Comparison of ENCODE assay signal across 10 mouse cellular contexts in the genomic region with DNA sequence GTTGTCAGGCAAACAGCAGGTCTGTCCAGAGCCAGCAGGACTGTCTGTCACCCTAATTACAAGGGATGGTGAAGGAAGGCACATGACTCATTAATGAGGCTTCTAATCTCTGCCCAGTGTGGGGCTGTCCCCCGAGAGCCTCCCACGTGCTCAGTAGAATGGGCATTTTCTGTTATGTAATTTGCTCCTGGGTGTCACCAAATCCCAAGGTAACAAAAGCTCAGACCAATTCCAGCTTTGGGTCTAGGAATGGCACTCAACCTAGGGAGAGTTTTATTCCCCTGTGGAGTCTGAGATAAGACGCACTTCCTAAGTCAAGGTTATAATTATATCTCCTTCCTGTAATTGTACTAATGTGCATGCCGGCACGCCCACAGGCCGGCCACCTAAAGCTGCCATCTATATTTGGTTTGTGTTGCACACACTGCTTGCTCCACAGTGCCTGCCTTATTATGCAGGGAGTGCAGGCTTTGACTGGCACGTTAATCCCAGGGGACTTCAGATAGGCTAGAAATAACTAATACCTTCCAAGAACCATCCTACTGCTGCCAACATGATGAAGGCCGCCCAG. TPM values are rescaled to one million over a fixed set of nuclear protein-coding genes. Genes with fewer than 3 reads are reported as not detected.
DNase-seq lines count a peak whose midpoint lies in the region; ATAC-seq and TF ChIP-seq lines count a peak whose summit lies in the region.
"Had no signal": no experiment of that assay in that cellular context is flagged by ENCODE, and none has a peak within 500 bp of the region (broad histone marks: within the 10 kb centered on the region; RNA-seq: fewer than 3 reads in every experiment).

No protein-coding gene starts in this region.

- H3K9me3 ChIP-seq in midbrain, embryonic 12.5 days = no peaks in the 10 kb centered on the region
- H3K9me3 ChIP-seq: embryonic facial prominence, embryonic 12.5 days had no signal

- H3K9ac ChIP-seq in midbrain, embryonic 12.5 days (replicated peaks) = no peak overlapping the region
- H3K9ac ChIP-seq: embryonic facial prominence, embryonic 12.5 days; liver, embryonic 14.5 days had no signal

- intact Hi-C loops in gastrocnemius, adult 2 months (cut with DNase I) = no loop called here

- H3K27ac ChIP-seq in gastrocnemius, adult 2 months = peak overlapping the region; percentile 76
- H3K27ac ChIP-seq in midbrain, embryonic 12.5 days (replicated peaks) = 0 out of 2 replicates have a peak overlapping the region, but pooled peaks have one; percentile 30
- H3K27ac ChIP-seq: embryonic facial prominence, embryonic 12.5 days; liver, embryonic 14.5 days had no signal

- no peaks in the 10 kb centered on the region for H3K27me3 ChIP-seq in midbrain, embryonic 12.5 days
- H3K27me3 ChIP-seq: embryonic facial prominence, embryonic 12.5 days had no signal

- 76% methylated on average over 8 of the region's 8 CpGs for WGBS in midbrain, embryonic 12.5 days

- no peak overlapping the region for H3K4me2 ChIP-seq in midbrain, embryonic 12.5 days (replicated peaks)
- H3K4me2 ChIP-seq: embryonic facial prominence, embryonic 12.5 days had no signal

- peak overlapping the region; percentile 23; the same call in 1 of the 2 replicates for H3K4me3 ChIP-seq in gastrocnemius, adult 2 months
- H3K4me3 ChIP-seq in midbrain, embryonic 12.5 days = no peak overlapping the region
- H3K4me3 ChIP-seq: embryonic facial prominence, embryonic 12.5 days had no signal

- no peaks in the 10 kb centered on the region for H3K36me3 ChIP-seq in midbrain, embryonic 12.5 days
- H3K36me3 ChIP-seq: embryonic facial prominence, embryonic 12.5 days had no signal

- no peak for ATAC-seq in midbrain, embryonic 12.5 days (ENCODE audit: low FRiP score, low read depth)

- peak; percentile 64 for DNase-seq in gastrocnemius, adult 2 months
- no peak for DNase-seq in gastrocnemius, adult 8-10 months (ENCODE audit: low spot score in 2 of 2)
- peak; percentile 92 for DNase-seq in fat pad, adult 2 months (ENCODE audit: extremely low read depth, low read depth, low spot score)
- peak; percentile 72 for DNase-seq in kidney, adult 9 months
- no peak for DNase-seq in urinary bladder, postnatal 10 days (ENCODE audit: low spot score)
- no peak for DNase-seq in cerebellum, adult 18-20 months
- DNase-seq in thymus, postnatal 36 days = no peak

- TF ChIP-seq CTCF in gastrocnemius, adult 2 months (IDR thresholded peaks at IDR 0.05) = no peak

- H3K4me1 ChIP-seq in midbrain, embryonic 12.5 days = peaks cover 8% of the 10 kb centered on the region

RNA-seq across cellular contexts. Expression of a gene that starts 13.5 kb away (rescaled TPM):
- total RNA-seq in gastrocnemius, adult 2 months (2021) = 10 to 100 TPM; 52.3 to 52.8 TPM
- 10 to 100 TPM; 42.6 to 56.1 (median 50.7) TPM for total RNA-seq in gastrocnemius, adult 8-10 months (2022)
- 63.7 and 68.9 TPM in 2 replicates for polyA plus RNA-seq in midbrain, embryonic 12.5 days (2016; fragmentation: Nextera tagmentation; extraction: Ambion mirVana)

Comparison
In these comparisons a context has a peak if more than half of its experiments do, and no peak if none do; other contexts are left out.
1. DNase-seq: peak in gastrocnemius, adult 2 months (single experiment), fat pad, adult 2 months (single experiment) and kidney, adult 9 months (single experiment); none in gastrocnemius, adult 8-10 months (0 of 2), urinary bladder, postnatal 10 days (single experiment), cerebellum, adult 18-20 months (0 of 2) and thymus, postnatal 36 days (0 of 2).